Mouse (Mus musculus): ENCODE measurements at regions not wholly inside any gene's neighbourhood (a gene's known extent, or its start where the extent isn't known, plus 50 kb on each side); places are given as distances from the start of the nearest gene placed in this dataset.
A peak's percentile ranks its signal among the peaks of the same experiment; 100 is the strongest.

DNA sequence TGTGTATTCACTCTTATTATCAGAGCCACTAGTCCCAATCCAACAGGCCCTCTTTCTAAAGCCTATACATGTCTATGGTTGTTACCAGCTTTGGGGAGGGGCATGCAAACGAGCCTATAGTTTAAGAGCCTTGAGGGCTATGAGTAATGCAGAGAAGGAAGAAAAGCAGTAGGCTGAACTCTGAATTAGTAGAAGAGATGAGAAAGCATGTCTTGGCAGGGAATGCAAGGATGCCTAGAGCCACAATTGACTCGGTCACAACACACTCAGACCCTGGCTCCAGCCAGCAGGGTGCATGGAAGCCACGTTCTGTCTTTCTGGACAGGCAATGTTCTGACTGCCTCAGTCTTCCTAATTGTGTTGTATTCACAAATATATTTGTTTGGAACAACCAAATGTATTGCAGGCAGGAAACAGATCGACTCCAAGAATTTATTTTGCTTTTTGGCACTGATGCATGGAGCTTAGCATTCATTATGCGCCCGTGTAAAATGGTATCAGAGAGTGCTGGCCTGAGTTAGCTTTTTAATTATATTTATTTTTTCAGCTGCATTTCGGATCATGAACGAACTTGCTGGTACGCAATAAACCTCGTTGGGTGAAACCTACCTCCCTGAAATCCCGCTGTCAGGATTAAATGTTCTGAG lies 110.2 kb downstream of the Rybp start:
- DNase-seq (ENCODE audit: low spot score in 2 of 2) = no peak

DNA sequence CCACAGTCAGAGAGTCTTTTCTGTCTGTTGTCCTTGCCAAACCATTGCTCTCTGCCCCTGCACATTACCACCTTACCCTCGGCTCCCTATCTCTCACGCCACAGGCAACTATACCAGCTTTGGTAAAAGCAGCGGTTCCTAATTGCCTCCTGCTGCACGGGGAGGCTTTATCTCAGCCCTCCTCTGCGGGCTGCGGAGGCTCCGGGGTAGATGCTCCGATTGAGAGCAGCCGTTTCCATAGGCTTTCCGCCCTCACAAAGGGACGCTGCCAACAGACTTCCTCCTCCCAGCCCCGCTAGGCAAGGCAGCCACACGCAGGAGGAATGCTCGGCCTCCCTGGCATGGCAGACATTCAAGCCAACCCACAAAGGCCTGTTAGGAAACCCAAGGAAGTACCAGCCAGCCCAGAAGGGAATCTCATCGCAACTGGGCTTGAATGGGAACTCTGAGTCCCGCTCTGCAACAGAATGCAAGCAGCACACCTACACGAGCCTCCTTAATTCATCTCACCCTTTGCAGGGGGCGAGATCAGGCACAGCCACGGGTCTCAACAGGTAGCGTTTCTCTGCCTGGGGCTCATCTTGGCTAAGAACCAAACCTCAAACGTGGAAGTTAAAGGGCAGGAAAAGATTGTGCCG lies 116.5 kb downstream of the Rybp start:
- no peak for DNase-seq (ENCODE audit: low spot score in 2 of 2)

DNA sequence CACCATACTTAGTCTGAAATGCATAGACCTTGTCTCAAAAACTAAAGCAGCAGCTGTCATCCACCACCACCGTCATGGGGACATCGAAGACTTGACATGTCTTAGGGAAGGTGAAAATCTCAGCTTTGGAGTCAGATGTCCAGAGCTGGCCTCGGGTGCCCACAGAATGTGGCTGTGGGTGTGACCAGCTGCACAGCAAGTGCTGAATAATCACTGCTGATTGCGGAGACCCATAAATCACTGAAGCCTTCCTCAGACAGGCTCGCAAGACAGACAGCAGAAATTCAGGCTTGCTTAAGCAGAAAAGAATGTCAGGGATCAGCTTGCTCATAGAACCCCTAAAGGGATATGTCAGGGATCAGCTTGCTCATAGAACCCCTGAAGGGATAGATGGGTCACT lies 120.0 kb downstream of the Rybp start:
- no peak for DNase-seq (ENCODE audit: low spot score in 2 of 2)

DNA sequence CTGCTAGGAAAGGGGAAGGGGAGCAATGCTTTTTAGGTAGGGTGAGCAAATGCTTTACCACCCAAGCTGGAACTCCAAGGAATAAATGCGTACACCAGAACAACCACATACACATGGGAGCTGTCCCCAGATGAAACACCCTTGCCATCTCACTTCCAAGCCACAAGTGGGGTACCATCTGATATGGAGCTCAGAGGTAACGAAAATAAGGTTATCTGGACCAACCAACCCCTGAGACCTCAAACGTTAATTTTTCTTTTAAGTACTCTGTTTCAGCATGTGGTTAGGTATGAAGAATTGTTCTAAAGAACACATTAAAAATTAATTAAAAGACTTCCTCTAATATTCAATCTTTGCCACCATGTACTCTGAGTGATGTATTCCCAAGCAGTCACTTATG lies 121.5 kb downstream of the Rybp start:
- DNase-seq (ENCODE audit: low spot score in 2 of 2) = no peak

DNA sequence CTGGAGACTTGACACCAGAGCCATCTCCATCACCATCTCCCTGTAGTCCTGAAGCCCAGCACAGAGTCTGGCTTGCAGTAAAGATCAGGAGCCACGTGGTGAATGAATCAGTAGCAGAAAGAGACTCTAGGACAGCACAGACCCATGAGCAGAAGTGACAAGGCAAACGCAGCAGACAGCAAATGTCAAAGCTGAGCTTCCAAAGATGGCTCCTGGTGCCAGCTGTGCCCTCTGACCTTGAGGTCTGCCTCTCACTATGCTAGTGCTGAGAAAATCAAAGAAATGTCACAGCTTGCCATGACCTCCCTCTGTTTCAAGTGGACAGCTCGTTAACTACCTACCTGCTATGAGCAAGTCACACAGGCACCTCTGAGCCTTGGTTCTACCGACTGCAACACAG lies 123.1 kb downstream of the Rybp start:
- DNase-seq (ENCODE audit: low spot score in 2 of 2) = no peak

DNA sequence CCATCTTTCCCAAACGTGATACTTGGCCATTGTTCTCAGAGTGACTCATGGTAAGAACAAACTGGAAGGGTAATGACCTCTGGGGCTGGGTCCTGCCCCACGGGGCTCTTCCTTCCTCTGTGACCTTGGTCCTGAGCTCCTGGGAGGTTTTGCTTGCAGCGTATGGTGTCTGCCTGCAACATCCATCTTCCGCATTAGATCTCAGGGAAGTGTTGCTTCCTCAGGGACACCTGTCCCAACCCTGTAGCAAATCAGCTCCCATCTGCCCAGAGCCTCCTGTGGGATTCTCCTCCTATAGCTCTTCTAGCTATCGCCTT lies 123.5 kb downstream of the Rybp start:
- DNase-seq (ENCODE audit: low spot score in 2 of 2) = no peak

DNA sequence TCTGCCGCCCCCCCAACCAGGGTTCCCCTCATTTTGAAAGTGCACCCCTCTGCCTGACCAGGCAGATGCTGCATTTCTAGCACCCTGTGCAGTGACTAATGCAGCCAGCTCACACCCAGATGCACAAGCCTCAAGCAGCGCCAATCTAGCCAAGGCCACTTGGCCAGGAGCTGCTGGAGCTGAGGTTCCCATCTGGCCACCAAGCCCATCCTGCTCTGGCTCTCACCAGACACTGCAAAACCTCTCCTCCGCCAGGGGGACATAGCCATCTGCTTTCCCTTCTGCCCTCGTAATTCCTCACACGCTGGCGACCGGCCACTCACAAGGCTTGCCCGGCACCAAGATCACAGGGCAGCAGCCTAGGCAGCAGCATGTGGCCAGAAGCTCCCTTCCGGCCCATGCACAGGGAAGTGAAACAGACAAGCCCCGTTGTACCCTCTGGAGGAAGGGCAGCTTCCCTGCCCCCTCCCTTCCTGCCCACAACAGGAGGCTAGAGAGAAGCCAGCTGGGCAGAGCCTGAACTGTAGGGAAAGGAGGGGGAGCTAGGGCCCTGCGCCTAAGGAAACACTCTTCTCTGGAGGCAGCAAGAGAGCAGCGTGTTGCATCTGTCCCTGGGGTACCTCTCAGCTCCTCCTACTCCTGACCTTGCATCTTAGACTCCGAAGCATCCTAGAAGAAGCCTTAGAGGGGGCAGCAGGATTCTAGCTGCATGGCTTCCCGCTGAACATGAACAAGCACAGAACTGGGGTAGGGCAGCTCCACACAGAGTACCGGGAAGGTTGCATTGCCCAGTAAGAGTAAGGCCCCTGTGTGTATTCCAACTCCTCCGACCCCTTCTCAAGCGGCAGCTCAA lies 124.1 kb downstream of the Rybp start:
- peak; percentile 71 to 95 for DNase-seq (ENCODE audit: low spot score in 2 of 2)

DNA sequence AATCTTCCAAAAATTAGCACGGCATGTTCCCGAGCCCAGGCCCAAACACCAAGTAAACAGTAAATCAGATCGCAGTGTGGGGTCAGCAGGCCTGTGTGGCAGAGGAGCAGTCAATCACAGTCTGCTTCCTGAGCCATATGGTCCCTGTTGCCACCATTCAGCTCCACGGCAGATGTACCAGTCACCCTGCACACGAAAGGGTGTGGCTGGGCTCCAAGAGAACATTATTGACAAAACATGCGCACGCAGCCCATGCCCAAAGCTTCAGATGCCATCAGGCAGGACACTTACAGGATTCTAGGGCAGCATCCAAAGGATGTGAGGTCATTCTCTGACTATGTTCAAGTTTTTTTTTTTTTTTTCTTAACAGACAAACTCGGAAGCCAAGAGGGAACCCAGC lies 126.6 kb downstream of the Rybp start:
- peak in 1 of 2 experiments; percentile 21 for DNase-seq (ENCODE audit: low spot score in 2 of 2)

DNA sequence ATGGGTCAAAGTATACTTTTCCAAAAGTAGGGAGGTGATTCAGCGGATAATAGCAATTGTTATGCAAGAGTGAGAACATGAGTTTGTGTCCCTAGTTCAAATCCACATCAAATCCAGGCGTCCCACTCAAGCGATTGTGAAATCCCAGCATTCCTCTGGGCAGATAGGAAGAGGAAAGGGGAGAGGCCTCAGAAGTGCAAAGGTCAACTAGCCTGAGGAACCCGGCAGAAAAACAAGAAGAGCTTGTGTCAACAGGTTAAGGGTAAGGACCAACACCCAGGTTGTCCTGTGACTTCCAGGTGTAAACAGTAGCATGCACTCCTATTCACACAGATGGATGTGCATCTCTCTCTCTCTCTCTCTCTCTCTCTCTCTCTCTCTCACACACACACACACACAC lies 127.5 kb downstream of the Rybp start:
- no peak for DNase-seq (ENCODE audit: low spot score in 2 of 2)

DNA sequence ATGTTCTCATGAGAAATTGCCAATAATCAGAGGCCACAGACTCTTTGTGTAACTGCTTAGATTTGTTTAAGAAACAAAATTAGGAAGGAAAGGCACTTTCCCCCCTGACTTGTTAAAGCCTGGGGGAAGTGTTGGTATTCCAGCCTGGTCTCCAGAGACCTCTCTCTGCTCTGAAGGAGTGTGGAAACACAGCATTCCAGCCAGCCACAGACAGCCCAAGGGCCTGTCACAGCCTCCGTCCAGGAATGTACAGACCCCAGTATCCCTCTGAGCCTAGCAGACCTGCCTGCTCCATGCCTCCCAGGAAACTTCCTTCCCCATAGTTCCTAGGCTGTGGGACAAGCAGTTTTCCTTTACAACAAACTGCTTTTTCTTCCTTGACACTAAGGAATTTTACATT lies 128.0 kb downstream of the Rybp start:
- DNase-seq (ENCODE audit: low spot score in 2 of 2) = no peak

DNA sequence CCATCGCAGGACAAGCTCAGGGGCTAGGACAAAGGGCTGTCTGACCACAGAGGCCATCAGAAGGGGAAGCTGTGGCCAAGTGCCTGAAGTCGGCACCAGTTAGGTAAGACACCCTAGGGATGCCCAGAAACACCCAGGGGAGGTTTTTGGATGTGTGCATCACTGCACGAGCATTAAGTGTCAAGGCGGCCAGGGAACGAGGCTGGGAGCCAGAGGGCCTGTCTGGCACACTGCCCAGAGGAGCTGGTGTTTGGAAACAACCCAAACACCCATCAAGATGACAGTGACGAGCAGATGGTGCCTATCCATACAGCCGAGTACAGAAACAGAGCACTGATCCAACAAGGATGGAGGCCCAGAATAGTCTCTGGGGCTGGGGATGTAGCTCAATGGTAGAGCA lies 130.0 kb downstream of the Rybp start:
- DNase-seq (ENCODE audit: low spot score in 2 of 2) = peak; percentile 37 to 77

DNA sequence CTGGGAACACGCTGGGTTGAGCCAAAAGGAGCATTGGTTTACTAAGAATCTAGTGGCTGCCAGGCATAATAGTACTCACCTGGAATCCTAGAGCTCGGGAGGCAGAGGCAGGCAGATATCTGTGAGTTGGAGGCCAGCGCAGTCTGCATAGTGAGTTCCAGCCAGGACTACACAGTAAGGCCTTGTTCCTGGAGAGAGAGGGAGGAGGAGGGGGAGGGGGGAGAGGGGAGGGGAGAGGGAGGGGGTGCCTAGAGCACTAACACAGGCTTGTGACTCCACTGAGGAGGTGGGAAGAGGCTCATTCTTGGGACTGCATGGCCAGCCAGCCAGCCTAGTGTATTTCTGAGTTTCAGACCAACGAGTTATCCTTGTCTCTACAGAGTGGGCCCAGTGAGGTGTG lies 131.1 kb downstream of the Rybp start:
- DNase-seq (ENCODE audit: low spot score in 2 of 2) = no peak

DNA sequence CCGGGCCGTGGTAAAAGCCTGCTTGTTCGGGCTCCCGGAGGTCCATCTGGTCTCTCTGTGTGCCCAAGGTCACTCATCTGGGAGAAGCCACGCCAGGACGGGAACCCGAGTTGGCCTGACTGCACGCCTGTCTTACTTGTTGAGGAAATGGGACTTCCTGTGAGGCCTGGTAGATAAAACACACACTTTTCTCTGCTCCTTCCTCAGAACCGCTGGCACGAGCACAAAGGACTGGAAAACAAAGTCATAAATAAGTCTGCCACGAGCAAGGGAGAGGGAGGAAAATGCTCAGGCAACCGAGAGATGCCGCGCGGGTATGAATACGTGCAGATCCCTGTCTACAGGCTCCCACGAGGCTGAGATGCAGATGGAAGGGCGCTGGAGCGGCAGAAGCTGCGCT lies 131.6 kb downstream of the Rybp start:
- DNase-seq (ENCODE audit: low spot score in 2 of 2) = no peak

DNA sequence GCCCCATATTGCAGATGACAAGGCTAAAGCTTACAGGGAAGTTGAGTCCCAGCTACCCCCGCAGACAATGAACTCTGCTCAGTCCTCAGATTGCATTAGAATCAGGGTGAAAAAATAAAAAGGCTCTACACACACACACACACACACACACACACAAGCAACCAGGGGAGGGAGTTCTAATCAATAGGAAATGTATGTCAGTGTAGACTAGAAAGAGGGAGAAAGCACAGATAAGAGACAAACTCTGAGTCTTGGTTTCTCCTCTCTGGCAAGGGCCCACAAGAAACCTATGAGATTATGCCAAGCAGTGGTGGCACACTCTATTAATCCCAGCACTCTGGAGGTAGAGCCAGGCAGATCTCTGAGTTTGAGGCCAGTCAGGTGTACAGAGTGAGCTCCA lies 135.8 kb downstream of the Rybp start:
- DNase-seq (ENCODE audit: low spot score in 2 of 2) = no peak

DNA sequence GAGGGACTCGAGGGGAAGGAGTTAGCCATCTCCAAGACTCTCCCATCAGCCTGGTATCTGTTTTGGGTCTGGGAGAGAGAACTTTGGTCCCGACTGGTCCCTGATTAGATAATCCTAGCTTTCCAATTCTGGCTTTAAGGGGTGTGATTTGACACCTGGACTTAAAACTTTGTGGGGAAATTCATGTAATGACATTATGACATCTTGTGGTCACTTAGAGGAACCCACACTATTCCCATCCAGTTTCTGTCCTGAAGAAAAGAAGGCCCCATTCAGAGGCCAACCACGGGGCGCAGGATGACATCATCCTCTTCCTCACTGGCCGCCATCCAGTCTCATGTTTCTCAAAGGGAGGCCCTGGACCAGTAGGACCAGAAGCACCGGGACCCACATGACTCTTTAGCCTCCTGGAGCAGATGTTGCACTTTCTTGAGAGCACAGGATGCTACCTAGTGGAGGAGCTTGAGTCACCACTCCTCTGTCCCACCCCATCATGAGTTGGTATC lies 136.5 kb downstream of the Rybp start:
- no peak for DNase-seq (ENCODE audit: low spot score in 2 of 2)

DNA sequence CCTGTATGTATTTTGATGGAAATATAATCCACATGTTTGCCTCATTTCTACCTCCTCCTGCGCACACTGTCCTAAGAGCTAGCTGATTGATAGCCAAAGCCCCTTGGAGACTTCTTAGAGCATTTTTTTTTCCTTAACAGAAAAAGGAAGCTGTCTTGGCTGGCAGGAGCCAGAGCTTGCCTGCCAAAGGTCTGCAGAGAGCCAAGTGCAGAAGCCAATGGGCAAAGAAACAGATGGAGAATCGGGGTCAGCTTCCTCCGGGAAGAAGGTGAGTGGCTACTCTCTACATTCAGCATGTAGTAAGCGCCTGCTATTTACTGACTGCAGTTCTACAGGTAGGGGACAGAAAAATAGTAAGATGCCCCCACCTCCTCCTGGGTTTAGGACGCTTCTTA lies 137.8 kb downstream of the Rybp start:
- no peak for DNase-seq (ENCODE audit: low spot score in 2 of 2)

DNA sequence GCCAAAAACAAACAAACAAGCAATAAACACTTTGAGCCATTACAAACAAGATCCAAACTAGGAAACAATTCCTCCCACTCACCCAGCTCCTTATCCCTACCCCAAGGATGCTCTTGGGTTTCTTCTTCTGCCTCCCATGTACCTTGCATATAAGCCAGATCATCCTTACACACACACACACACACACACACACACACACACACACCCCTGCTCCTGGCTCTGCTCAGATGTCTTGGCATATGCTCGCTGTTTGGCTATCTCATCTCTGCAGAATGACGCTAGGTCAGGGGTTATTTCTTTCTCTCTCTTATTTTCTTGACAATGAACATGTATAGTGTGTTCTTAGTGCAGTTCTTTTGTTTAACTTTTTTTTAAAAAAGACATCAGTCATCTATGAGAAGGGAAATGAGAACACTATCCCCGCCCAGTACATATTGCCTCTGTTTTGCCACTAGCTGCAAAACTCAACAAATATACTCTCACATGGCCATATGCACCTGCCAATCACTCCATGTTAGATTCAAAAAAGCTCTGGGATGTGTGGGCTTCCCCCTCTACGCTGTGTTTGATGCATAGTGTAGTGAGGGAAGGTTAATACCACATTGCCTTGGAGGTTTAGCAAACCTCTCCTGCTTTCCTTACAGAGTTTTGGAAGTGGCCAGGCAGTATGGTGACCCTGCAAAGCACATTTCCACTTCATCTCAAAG lies 138.4 kb downstream of the Rybp start:
- no peak for DNase-seq (ENCODE audit: low spot score in 2 of 2)

DNA sequence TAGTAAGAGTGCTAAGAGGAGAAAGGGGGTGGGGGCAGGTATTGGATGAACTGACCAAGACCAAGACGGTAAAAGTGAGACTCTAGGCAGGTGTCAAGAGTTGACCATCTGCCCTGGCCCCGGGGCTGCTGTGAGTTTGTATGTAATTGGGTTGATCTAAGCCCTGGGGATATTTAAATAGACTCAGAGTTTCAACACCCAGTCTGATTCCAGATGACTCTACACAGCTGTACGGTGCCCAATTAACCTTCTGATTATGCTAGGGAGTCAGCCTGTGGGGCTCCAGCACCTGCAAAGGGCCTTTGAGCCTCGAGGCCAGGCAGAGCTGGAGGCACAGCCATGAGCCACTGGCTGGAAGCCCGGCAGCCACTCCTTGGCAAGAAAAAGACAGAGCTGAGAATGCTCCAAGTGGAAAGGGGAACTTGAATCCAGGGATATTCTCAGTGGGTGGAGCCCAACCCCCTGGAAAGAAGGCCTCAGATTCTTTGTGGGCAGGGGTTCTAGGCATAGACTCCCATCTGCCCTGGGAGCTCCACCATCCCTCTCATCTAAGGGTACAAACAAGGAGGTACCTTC lies 140.8 kb downstream of the Rybp start:
- no peak for DNase-seq (ENCODE audit: low spot score in 2 of 2)

DNA sequence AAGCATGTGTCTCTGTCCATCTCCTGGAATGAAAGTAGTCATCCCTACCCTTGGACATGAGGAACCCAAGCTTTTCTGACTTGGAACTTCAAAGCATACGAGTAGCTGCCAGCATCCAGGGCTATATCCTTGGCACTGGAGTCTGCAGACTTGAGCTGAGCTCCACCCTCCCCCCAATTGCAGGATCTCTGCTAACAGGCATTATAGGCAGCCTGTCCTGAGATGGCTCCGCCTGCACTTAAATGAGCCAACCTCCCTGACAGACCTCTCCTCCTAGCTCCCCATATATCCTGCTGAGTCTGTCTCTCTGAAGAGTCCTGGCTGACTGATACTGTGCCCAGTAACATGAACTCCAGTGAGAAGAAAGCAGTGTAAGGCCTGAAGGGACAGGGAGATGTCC lies 141.4 kb downstream of the Rybp start:
- no peak for DNase-seq (ENCODE audit: low spot score in 2 of 2)

DNA sequence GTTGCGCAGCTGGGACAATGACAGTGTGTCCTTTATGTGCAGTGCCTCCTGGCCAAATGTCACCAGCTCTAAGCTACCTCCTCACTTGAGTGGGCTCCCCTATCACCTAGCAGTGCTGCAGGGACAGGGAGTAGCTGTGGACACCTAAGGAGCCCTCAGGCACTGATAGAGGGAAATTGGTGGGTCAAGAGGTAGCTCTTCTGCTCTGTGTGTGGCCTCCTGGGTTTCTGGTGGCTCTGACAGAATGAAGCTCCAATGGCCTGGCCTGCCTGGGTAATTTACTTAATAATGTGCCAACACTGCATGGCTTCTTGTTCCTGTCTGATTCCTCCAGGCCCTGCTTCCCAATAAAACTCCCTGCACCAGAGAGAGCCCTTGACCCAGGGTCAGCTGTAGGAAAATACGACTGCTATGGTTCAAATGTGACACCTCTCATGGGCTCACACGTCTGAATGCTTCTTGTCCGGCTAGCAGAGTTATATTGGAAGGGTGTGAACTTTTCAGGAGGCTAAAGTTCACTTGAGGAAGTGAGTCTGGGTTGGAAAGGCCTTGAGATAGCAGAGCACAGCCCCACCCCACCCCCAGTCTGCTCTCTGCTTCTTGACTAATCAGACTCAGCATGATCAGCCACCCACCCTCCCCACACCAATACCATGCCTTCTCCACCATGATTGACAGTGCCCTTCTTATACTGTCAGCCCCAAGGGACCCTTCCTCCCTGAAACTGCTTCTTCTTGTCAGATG lies 142.6 kb downstream of the Rybp start:
- no peak for DNase-seq (ENCODE audit: low spot score in 2 of 2)

DNA sequence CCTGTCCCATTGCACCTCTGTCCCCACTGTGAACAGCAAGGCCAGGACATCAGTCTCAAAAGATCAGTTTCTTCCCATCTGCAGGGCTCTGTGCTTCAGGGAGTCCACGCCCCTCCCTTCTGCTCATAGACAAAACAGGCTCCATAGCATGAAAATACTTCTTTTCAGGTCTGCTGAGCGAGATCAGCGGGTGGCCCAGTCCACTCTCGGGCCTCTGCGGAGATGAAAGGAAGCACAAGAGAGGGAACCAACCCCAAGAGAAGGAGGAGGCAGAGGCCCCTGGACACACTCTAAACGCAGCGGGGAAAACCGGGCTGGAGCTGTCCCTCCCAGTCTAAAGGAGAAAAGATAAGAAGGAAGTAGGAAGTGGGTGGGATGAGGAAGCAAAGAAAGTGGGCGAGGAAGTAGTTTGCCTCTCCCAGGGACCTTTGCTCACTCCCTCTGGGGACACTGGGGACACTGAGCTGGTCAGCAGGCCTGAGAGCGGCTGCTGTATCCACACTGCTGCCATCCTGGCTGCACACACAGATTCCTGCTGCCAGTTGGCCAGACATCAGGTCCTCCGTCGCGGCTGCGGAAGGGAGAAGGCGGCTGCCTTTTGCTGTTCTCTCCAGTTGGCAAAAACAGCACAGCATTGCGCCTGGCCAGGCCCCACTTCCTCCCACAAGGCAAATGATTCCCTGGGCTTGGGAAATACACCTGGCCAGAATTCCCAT lies 143.5 kb downstream of the Rybp start:
- DNase-seq (ENCODE audit: low spot score in 2 of 2) = peak; percentile 68 to 83

Measured in cerebellum, postnatal 4 days (tissue).